Mouse (Mus musculus) spleen, adult 2 months (tissue): Measurements from ENCODE around the gene P2rx3.

Experiments used
- CTCF ChIP-seq: fragments of 200-500 bp; IDR thresholded peaks from 2 replicates; pipeline ENCODE4 v1.5.1; 2011; ENCODE audit warnings: mild to moderate bottlenecking, inconsistent platforms; ENCODE audit not compliant: insufficient read depth, insufficient read length, insufficient replicate concordance; ENCODE audit errors: extremely low read depth
- POLR2A ChIP-seq: fragments of 200-500 bp; IDR thresholded peaks from 2 replicates; pipeline ENCODE4 v1.6.1; 2011; ENCODE audit warnings: low read depth, low read length, inconsistent platforms

- TF ChIP-seq CTCF (no peak), POLR2A (no peak)
Observed at GRCm38 (mm10) chr2:84964111-84964801, 73.0 kb downstream of the P2rx3 start.
